Mouse (Mus musculus): Measurements from ENCODE around the gene Slc25a24. TPM values are rescaled to one million over a fixed set of nuclear protein-coding genes. Genes with fewer than 3 reads are reported as not detected.

Slc25a24 gene
- polyA plus RNA-seq, 1 experiment from 2014 or later = 4.3 TPM

- Histone ChIP-seq H3K4me1 (replicated peaks; ENCODE audit: control insufficient read depth, insufficient read depth, low read length) (peaks cover 11% of the 10 kb centered on the region; the same call in 1 of the 2 replicates), H3K4me2 (ENCODE audit: low read length) (peak overlapping the region; percentile 85; the same call in 1 of the 2 replicates), H3K9me3 (ENCODE audit: control insufficient read depth, low read length) (no peaks in the 10 kb centered on the region), H3K36me3 (ENCODE audit: control insufficient read depth, insufficient read depth) (no peaks in the 10 kb centered on the region), H3K27ac (ENCODE audit: low read length) (no peak overlapping the region), H3K9ac (replicated peaks; ENCODE audit: low read depth, low read length) (no peak overlapping the region), H3K27me3 (replicated peaks; ENCODE audit: control insufficient read depth, insufficient read depth, low read length) (no peaks in the 10 kb centered on the region), H3K4me3 (replicated peaks; ENCODE audit: low read length) (no peak overlapping the region)
- 68% methylated on average over 4 of the region's 4 CpGs for WGBS
- no peak for ATAC-seq
Measured at GRCm38 (mm10) chr3:109124091-109124490, 1.1 kb downstream of the Slc25a24 start.

GRCm38 (mm10) chr3:109125531-109125930, 2.6 kb downstream of the Slc25a24 start:
- no peak for ATAC-seq
- peaks cover 11% of the 10 kb centered on the region; the same call in 1 of the 2 replicates for H3K4me1 ChIP-seq (replicated peaks; ENCODE audit: control insufficient read depth, insufficient read depth, low read length)
- no peak overlapping the region for H3K4me3 ChIP-seq (replicated peaks; ENCODE audit: low read length)
- no peak overlapping the region for H3K27ac ChIP-seq (ENCODE audit: low read length)
- H3K36me3 ChIP-seq (ENCODE audit: control insufficient read depth, insufficient read depth) = no peaks in the 10 kb centered on the region
- H3K9ac ChIP-seq (replicated peaks; ENCODE audit: low read depth, low read length) = no peak overlapping the region
- no peaks in the 10 kb centered on the region for H3K9me3 ChIP-seq (ENCODE audit: control insufficient read depth, low read length)
- no peak overlapping the region for H3K4me2 ChIP-seq (ENCODE audit: low read length)
- WGBS = 79% methylated on average over 6 of the region's 6 CpGs
- no peaks in the 10 kb centered on the region for H3K27me3 ChIP-seq (replicated peaks; ENCODE audit: control insufficient read depth, insufficient read depth, low read length)

- Histone ChIP-seq H3K4me3 (replicated peaks; ENCODE audit: low read length) (no peak overlapping the region), H3K27ac (ENCODE audit: low read length) (no peak overlapping the region), H3K27me3 (replicated peaks; ENCODE audit: control insufficient read depth, insufficient read depth, low read length) (no peaks in the 10 kb centered on the region), H3K4me1 (replicated peaks; ENCODE audit: control insufficient read depth, insufficient read depth, low read length) (no peaks in the 10 kb centered on the region), H3K36me3 (ENCODE audit: control insufficient read depth, insufficient read depth) (no peaks in the 10 kb centered on the region), H3K9ac (replicated peaks; ENCODE audit: low read depth, low read length) (no peak overlapping the region), H3K4me2 (ENCODE audit: low read length) (no peak overlapping the region), H3K9me3 (ENCODE audit: control insufficient read depth, low read length) (no peaks in the 10 kb centered on the region)
- 50% methylated on average over 5 of the region's 5 CpGs for WGBS
- no peak for ATAC-seq
Measured at GRCm38 (mm10) chr3:109129768-109130167, 6.8 kb downstream of the Slc25a24 start.

- 86% methylated on average over 4 of the region's 4 CpGs for WGBS
- Histone ChIP-seq H3K27ac (ENCODE audit: low read length) (no peak overlapping the region), H3K4me2 (ENCODE audit: low read length) (no peak overlapping the region), H3K36me3 (ENCODE audit: control insufficient read depth, insufficient read depth) (no peaks in the 10 kb centered on the region), H3K9ac (replicated peaks; ENCODE audit: low read depth, low read length) (no peak overlapping the region), H3K4me3 (replicated peaks; ENCODE audit: low read length) (no peak overlapping the region), H3K4me1 (replicated peaks; ENCODE audit: control insufficient read depth, insufficient read depth, low read length) (no peaks in the 10 kb centered on the region), H3K9me3 (ENCODE audit: control insufficient read depth, low read length) (no peaks in the 10 kb centered on the region), H3K27me3 (replicated peaks; ENCODE audit: control insufficient read depth, insufficient read depth, low read length) (no peaks in the 10 kb centered on the region)
- ATAC-seq = no peak
Measured at GRCm38 (mm10) chr3:109132966-109133365, 10.0 kb downstream of the Slc25a24 start.

GRCm38 (mm10) chr3:109134036-109134435, 11.1 kb downstream of the Slc25a24 start:
- Histone ChIP-seq H3K9ac (replicated peaks; ENCODE audit: low read depth, low read length) (no peak overlapping the region), H3K4me1 (replicated peaks; ENCODE audit: control insufficient read depth, insufficient read depth, low read length) (no peaks in the 10 kb centered on the region), H3K9me3 (ENCODE audit: control insufficient read depth, low read length) (no peaks in the 10 kb centered on the region), H3K4me3 (replicated peaks; ENCODE audit: low read length) (no peak overlapping the region), H3K27ac (ENCODE audit: low read length) (no peak overlapping the region), H3K27me3 (replicated peaks; ENCODE audit: control insufficient read depth, insufficient read depth, low read length) (no peaks in the 10 kb centered on the region), H3K36me3 (ENCODE audit: control insufficient read depth, insufficient read depth) (no peaks in the 10 kb centered on the region), H3K4me2 (ENCODE audit: low read length) (no peak overlapping the region)
- no peak for ATAC-seq
- 92% methylated on average over 15 of the region's 15 CpGs for WGBS

GRCm38 (mm10) chr3:109135352-109135751, 12.4 kb downstream of the Slc25a24 start:
- Histone ChIP-seq H3K4me2 (ENCODE audit: low read length) (no peak overlapping the region), H3K27ac (ENCODE audit: low read length) (no peak overlapping the region), H3K4me3 (replicated peaks; ENCODE audit: low read length) (no peak overlapping the region), H3K9me3 (ENCODE audit: control insufficient read depth, low read length) (no peaks in the 10 kb centered on the region), H3K9ac (replicated peaks; ENCODE audit: low read depth, low read length) (no peak overlapping the region), H3K4me1 (replicated peaks; ENCODE audit: control insufficient read depth, insufficient read depth, low read length) (no peaks in the 10 kb centered on the region), H3K27me3 (replicated peaks; ENCODE audit: control insufficient read depth, insufficient read depth, low read length) (no peaks in the 10 kb centered on the region), H3K36me3 (ENCODE audit: control insufficient read depth, insufficient read depth) (no peaks in the 10 kb centered on the region)
- no peak for ATAC-seq
- 96% methylated on average over 1 of the region's 1 CpGs for WGBS

- Histone ChIP-seq H3K9ac (replicated peaks; ENCODE audit: low read depth, low read length) (no peak overlapping the region), H3K4me3 (replicated peaks; ENCODE audit: low read length) (no peak overlapping the region), H3K27ac (ENCODE audit: low read length) (no peak overlapping the region), H3K36me3 (ENCODE audit: control insufficient read depth, insufficient read depth) (no peaks in the 10 kb centered on the region), H3K4me1 (replicated peaks; ENCODE audit: control insufficient read depth, insufficient read depth, low read length) (0 out of 2 replicates have a peak, but pooled peaks cover 3% of the 10 kb centered on the region), H3K27me3 (replicated peaks; ENCODE audit: control insufficient read depth, insufficient read depth, low read length) (no peaks in the 10 kb centered on the region), H3K9me3 (ENCODE audit: control insufficient read depth, low read length) (no peaks in the 10 kb centered on the region), H3K4me2 (ENCODE audit: low read length) (no peak overlapping the region)
- no peak for ATAC-seq
- WGBS = 59% methylated on average over 4 of the region's 4 CpGs
Measured at GRCm38 (mm10) chr3:109152561-109152960, 29.6 kb downstream of the Slc25a24 start.

- WGBS = 95% methylated on average over 6 of the region's 6 CpGs
- no peaks in the 10 kb centered on the region for H3K27me3 ChIP-seq (replicated peaks; ENCODE audit: control insufficient read depth, insufficient read depth, low read length)
- H3K27ac ChIP-seq (ENCODE audit: low read length) = no peak overlapping the region
- no peak overlapping the region for H3K4me2 ChIP-seq (ENCODE audit: low read length)
- no peaks in the 10 kb centered on the region for H3K9me3 ChIP-seq (ENCODE audit: control insufficient read depth, low read length)
- no peak overlapping the region for H3K9ac ChIP-seq (replicated peaks; ENCODE audit: low read depth, low read length)
- no peaks in the 10 kb centered on the region for H3K36me3 ChIP-seq (ENCODE audit: control insufficient read depth, insufficient read depth)
- H3K4me3 ChIP-seq (replicated peaks; ENCODE audit: low read length) = no peak overlapping the region
- H3K4me1 ChIP-seq (replicated peaks; ENCODE audit: control insufficient read depth, insufficient read depth, low read length) = 0 out of 2 replicates have a peak, but pooled peaks cover 3% of the 10 kb centered on the region
- ATAC-seq = no peak
Measured at GRCm38 (mm10) chr3:109153410-109153809, 30.5 kb downstream of the Slc25a24 start.

GRCm38 (mm10) chr3:109155926-109156669, 33.1 kb downstream of the Slc25a24 start:
- Histone ChIP-seq H3K27ac (ENCODE audit: low read length) (no peak overlapping the region), H3K9me3 (ENCODE audit: control insufficient read depth, low read length) (no peaks in the 10 kb centered on the region), H3K4me3 (replicated peaks; ENCODE audit: low read length) (no peak overlapping the region), H3K4me1 (replicated peaks; ENCODE audit: control insufficient read depth, insufficient read depth, low read length) (0 out of 2 replicates have a peak, but pooled peaks cover 3% of the 10 kb centered on the region), H3K27me3 (replicated peaks; ENCODE audit: control insufficient read depth, insufficient read depth, low read length) (no peaks in the 10 kb centered on the region), H3K4me2 (ENCODE audit: low read length) (no peak overlapping the region), H3K9ac (replicated peaks; ENCODE audit: low read depth, low read length) (no peak overlapping the region), H3K36me3 (ENCODE audit: control insufficient read depth, insufficient read depth) (no peaks in the 10 kb centered on the region)
- 92% methylated on average over 4 of the region's 4 CpGs for WGBS
- no peak for ATAC-seq

All from forebrain, embryonic 16.5 days (tissue).